Mouse (Mus musculus): Measurements from ENCODE around the gene Cdc42se1. TPM values are rescaled to one million over a fixed set of nuclear protein-coding genes. Genes with fewer than 3 reads are reported as not detected.

The Cdc42se1 gene
- polyA plus RNA-seq, 1 experiment from 2014 or later, result 48.7 TPM

DNA sequence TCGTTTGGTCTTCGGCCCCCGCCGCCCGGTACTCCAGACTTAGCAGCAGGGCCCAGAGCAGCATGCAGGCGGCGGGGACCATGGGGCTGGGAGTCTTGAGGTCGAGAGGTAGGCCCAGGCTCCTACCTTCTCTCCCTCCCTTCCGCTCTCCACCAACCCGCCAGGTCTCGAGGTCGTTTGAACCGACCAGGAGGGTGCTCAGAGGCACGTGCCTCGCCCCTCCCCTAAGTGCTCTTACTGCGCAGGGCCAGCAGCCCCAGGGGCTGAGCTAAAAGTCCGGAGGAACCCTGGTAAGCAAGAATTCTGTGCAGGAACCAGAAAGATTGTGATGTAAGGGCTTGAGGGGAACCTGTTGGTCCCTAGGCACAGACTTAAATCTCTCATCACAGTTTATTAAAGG is 12.4 kb downstream of the Cdc42se1 start:
- Histone ChIP-seq H3K36me3 (ENCODE audit: control insufficient read depth, insufficient read depth, low read length) (0 out of 2 replicates have a peak, but pooled peaks cover 3% of the 10 kb centered on the region), H3K4me1 (ENCODE audit: control insufficient read depth, insufficient read depth, low read length) (no peaks in the 10 kb centered on the region), H3K4me3 (ENCODE audit: low read depth, low read length) (no peak overlapping the region), H3K27ac (ENCODE audit: low read depth, low read length) (no peak overlapping the region), H3K9me3 (ENCODE audit: control insufficient read depth, low read length) (no peaks in the 10 kb centered on the region), H3K4me2 (ENCODE audit: low read depth, low read length) (no peak overlapping the region), H3K9ac (replicated peaks; ENCODE audit: low read depth, low read length) (no peak overlapping the region), H3K27me3 (ENCODE audit: control insufficient read depth, insufficient read depth, low read length) (no peaks in the 10 kb centered on the region)
- WGBS, result 41% methylated on average over 17 of the region's 17 CpGs
- no peak for ATAC-seq (ENCODE audit: low read depth)

DNA sequence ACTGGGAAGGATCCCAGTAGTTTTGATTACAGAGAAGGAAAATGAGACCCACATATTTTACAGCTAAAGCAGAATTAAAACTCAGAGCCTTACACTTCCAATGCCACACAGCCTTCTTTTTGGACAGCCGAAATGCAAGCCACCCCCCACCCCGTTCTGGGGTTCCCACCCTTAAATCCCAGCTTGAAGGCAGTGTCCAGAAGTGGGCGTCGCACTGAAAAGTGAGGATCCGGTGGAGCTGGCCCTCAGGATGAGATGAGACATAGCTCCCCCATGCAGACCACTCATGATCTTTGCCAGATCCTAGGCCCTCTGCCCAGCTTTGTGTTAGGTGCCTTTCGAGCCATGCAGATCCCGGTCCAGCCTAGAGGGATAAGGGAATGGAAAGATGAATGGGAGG is 13.0 kb downstream of the Cdc42se1 start, which contains the start of gene Gm128:
Gm128 (minus strand) TSS at position 101 of the 400 bp plus-strand sequence.
- H3K4me3 ChIP-seq (ENCODE audit: low read depth, low read length), result no peak within 1 kb of the TSS
- H3K4me1 ChIP-seq (ENCODE audit: control insufficient read depth, insufficient read depth, low read length), result no peaks in the 10 kb centered on the region
- no peak within 1 kb of the TSS for H3K4me2 ChIP-seq (ENCODE audit: low read depth, low read length)
- H3K27ac ChIP-seq (ENCODE audit: low read depth, low read length), result no peak within 1 kb of the TSS
- no peaks in the 10 kb centered on the region for H3K9me3 ChIP-seq (ENCODE audit: control insufficient read depth, low read length)
- H3K36me3 ChIP-seq (ENCODE audit: control insufficient read depth, insufficient read depth, low read length), result no peaks in the 10 kb centered on the region
- 78% methylated on average over 7 of the region's 7 CpGs for WGBS
- ATAC-seq (ENCODE audit: low read depth), result no peak
- H3K9ac ChIP-seq (replicated peaks; ENCODE audit: low read depth, low read length), result no peak within 1 kb of the TSS
- H3K27me3 ChIP-seq (ENCODE audit: control insufficient read depth, insufficient read depth, low read length), result no peaks in the 10 kb centered on the region

DNA sequence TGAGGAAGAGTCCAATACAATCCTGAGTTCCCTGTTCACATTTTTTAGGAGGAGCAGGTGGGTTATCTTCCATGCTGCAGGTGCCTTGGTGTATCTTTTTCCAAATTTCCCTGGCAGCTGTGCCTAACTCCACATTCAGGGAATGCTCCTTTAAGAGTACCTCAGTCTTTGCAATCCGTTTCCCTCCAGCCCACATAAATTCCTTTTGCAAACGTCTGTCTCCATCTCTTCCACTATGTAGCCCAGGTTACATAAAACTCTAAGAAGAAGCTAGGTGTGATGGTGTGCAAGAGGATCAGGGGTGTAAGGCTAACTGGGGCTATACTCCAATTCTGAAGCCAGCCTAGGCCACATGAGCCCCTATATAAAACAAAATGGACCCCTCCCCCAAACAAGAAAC is 14.6 kb downstream of the Cdc42se1 start:
- Histone ChIP-seq H3K4me1 (ENCODE audit: control insufficient read depth, insufficient read depth, low read length) (no peaks in the 10 kb centered on the region), H3K27me3 (ENCODE audit: control insufficient read depth, insufficient read depth, low read length) (no peaks in the 10 kb centered on the region), H3K36me3 (ENCODE audit: control insufficient read depth, insufficient read depth, low read length) (no peaks in the 10 kb centered on the region), H3K4me2 (ENCODE audit: low read depth, low read length) (no peak overlapping the region), H3K9me3 (ENCODE audit: control insufficient read depth, low read length) (no peaks in the 10 kb centered on the region), H3K9ac (replicated peaks; ENCODE audit: low read depth, low read length) (no peak overlapping the region), H3K4me3 (ENCODE audit: low read depth, low read length) (no peak overlapping the region), H3K27ac (ENCODE audit: low read depth, low read length) (no peak overlapping the region)
- WGBS, result 88% methylated on average over 2 of the region's 2 CpGs
- no peak for ATAC-seq (ENCODE audit: low read depth)

DNA sequence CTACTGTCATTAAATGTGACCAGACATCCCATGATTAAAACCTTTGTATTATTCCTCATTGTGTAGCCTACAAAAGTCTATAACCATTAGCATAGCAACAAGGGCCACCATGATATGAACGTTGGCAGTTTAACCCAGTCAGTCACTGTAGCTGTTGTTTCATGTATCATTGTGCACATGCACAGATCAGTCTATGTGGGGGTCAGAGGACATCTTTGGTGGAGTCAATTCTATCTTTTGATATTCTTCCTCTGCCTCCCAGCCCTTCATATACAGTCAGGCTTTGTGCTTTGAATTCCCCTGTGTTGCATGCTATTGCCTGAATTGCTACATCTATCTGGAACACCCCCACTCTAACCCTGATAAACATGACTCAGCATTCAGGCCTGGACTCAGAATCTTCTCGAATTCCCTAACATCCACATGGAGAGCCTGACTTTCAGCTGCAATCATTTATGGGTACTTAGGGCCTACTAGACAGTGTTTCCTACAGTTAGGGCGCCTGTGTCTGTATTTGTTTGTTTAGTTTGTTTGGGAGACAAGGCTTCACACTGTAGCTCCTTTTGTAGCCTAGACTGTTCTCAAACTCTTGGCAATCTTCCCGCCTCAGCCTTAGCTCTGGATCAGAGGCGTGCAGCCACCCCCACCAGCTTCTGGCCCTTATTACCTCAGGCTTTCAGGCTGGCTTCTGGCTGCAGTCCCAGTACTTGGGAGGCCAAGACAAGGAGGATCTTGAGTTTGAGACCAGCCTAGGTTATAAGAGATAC is 18.1 kb downstream of the Cdc42se1 start:
- H3K4me2 ChIP-seq (ENCODE audit: low read depth, low read length), result no peak overlapping the region
- H3K4me3 ChIP-seq (ENCODE audit: low read depth, low read length), result no peak overlapping the region
- ATAC-seq (ENCODE audit: low read depth), result no peak
- no peak overlapping the region for H3K9ac ChIP-seq (replicated peaks; ENCODE audit: low read depth, low read length)
- no peaks in the 10 kb centered on the region for H3K4me1 ChIP-seq (ENCODE audit: control insufficient read depth, insufficient read depth, low read length)
- H3K27me3 ChIP-seq (ENCODE audit: control insufficient read depth, insufficient read depth, low read length), result no peaks in the 10 kb centered on the region
- no peaks in the 10 kb centered on the region for H3K9me3 ChIP-seq (ENCODE audit: control insufficient read depth, low read length)
- H3K36me3 ChIP-seq (ENCODE audit: control insufficient read depth, insufficient read depth, low read length), result no peaks in the 10 kb centered on the region
- no peak overlapping the region for H3K27ac ChIP-seq (ENCODE audit: low read depth, low read length)
- WGBS, result 81% methylated on average over 5 of the region's 5 CpGs

DNA sequence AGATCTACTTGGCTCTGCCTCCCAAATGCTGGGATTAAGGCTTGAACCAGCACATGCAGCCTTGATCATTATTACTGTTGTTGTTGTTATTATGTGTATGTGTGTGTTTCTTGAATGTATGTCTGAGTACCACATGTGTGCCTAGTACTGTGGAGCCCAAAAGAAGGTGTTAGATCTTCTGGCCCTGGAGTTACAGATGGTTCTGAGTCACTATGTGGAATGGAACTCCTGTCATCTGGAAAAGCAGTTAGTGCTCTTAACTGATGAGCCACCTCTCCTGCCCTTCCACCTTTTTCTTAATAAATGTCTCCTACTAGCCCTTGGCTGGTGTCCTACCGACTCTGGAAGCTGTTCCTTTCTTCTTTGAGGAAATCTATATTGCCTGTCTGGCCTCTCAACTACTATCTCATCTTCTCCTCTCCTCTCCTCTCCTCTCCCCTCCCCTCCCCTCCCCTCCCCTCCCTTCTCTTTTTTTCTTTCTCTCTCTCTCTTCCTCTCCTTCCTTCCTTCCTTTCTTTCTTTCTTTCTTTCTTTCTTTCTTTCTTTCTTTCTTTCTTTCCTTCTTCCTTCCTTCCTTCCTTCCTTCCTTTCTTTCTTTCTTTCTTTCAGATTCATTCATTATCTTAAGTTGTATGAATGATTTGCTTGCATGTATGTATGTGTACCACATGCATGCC is 19.3 kb downstream of the Cdc42se1 start:
- no peaks in the 10 kb centered on the region for H3K4me1 ChIP-seq (ENCODE audit: control insufficient read depth, insufficient read depth, low read length)
- WGBS, result 68% methylated on average over 1 of the region's 1 CpGs
- no peak overlapping the region for H3K9ac ChIP-seq (replicated peaks; ENCODE audit: low read depth, low read length)
- no peak overlapping the region for H3K4me2 ChIP-seq (ENCODE audit: low read depth, low read length)
- ATAC-seq (ENCODE audit: low read depth), result no peak
- no peak overlapping the region for H3K4me3 ChIP-seq (ENCODE audit: low read depth, low read length)
- no peak overlapping the region for H3K27ac ChIP-seq (ENCODE audit: low read depth, low read length)
- H3K27me3 ChIP-seq (ENCODE audit: control insufficient read depth, insufficient read depth, low read length), result no peaks in the 10 kb centered on the region
- no peaks in the 10 kb centered on the region for H3K9me3 ChIP-seq (ENCODE audit: control insufficient read depth, low read length)
- no peaks in the 10 kb centered on the region for H3K36me3 ChIP-seq (ENCODE audit: control insufficient read depth, insufficient read depth, low read length)

DNA sequence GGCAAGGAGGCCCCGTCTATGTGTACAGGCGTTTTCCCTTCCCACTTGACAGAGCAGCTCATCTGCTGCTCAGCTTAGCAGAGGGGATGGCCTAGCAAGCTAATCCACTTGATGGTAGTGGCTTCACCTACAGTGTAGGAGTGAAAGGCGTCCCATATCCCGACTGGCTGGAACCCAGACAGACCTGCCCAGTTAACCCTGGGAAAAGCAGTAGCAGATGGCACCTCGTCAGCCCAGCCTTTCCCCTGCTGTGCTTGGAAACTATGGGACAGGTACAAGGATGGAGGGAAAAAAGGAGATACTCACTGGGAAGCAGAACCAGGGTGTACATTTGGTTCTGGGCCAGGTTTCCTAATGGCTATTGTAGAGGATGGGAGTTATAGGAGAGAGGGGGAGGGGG is 21.8 kb downstream of the Cdc42se1 start:
- H3K4me2 ChIP-seq (ENCODE audit: low read depth, low read length), result no peak overlapping the region
- no peaks in the 10 kb centered on the region for H3K9me3 ChIP-seq (ENCODE audit: control insufficient read depth, low read length)
- peaks cover 10% of the 10 kb centered on the region for H3K36me3 ChIP-seq (ENCODE audit: control insufficient read depth, insufficient read depth, low read length)
- no peak overlapping the region for H3K4me3 ChIP-seq (ENCODE audit: low read depth, low read length)
- no peaks in the 10 kb centered on the region for H3K27me3 ChIP-seq (ENCODE audit: control insufficient read depth, insufficient read depth, low read length)
- WGBS, result 76% methylated on average over 5 of the region's 5 CpGs
- H3K27ac ChIP-seq (ENCODE audit: low read depth, low read length), result no peak overlapping the region
- no peaks in the 10 kb centered on the region for H3K4me1 ChIP-seq (ENCODE audit: control insufficient read depth, insufficient read depth, low read length)
- ATAC-seq (ENCODE audit: low read depth), result no peak
- H3K9ac ChIP-seq (replicated peaks; ENCODE audit: low read depth, low read length), result no peak overlapping the region

DNA sequence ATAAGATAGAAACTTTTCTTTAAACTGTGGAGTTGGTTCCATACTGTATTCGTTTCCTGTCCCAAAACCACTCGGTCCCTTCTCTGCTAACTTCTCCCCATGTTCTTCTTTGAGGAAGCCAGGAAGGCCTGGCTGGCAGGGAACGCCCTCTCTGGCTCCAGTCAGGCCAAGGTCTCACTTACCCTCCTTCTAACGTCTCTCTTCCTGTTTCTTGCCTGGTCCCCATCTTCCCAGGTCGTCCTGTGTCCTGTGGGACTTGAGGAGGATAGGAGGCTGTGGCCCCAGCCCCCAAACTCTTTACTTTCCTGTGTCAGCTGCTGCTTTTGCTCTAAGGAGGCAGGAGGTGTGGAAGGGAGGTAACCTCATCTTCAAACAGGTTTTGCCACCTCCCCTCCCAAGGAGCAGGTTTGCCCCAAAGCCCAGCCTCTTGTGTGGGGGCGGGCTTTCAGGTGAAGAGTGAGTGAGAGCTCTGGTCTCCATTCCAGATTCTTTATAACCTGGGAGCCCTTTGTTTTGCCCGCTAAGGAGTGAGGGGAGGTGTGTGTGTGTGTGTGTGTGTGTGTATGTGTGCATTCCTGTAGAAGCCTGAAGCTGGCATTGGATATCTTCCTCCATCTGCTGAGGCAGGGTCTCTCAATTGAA is 22.4 kb downstream of the Cdc42se1 start, which contains the start of gene Bnipl:
Bnipl (minus strand) TSS at position 411 of the 642 bp plus-strand sequence.
- H3K9me3 ChIP-seq (ENCODE audit: control insufficient read depth, low read length), result no peaks in the 10 kb centered on the region
- no peak within 1 kb of the TSS for H3K4me3 ChIP-seq (ENCODE audit: low read depth, low read length)
- H3K36me3 ChIP-seq (ENCODE audit: control insufficient read depth, insufficient read depth, low read length), result peaks cover 15% of the 10 kb centered on the region
- H3K4me1 ChIP-seq (ENCODE audit: control insufficient read depth, insufficient read depth, low read length), result no peaks in the 10 kb centered on the region
- H3K9ac ChIP-seq (replicated peaks; ENCODE audit: low read depth, low read length), result no peak within 1 kb of the TSS
- H3K4me2 ChIP-seq (ENCODE audit: low read depth, low read length), result no peak within 1 kb of the TSS
- no peaks in the 10 kb centered on the region for H3K27me3 ChIP-seq (ENCODE audit: control insufficient read depth, insufficient read depth, low read length)
- H3K27ac ChIP-seq (ENCODE audit: low read depth, low read length), result no peak within 1 kb of the TSS
- ATAC-seq (ENCODE audit: low read depth), result no peak
- 58% methylated on average over 7 of the region's 7 CpGs for WGBS

DNA sequence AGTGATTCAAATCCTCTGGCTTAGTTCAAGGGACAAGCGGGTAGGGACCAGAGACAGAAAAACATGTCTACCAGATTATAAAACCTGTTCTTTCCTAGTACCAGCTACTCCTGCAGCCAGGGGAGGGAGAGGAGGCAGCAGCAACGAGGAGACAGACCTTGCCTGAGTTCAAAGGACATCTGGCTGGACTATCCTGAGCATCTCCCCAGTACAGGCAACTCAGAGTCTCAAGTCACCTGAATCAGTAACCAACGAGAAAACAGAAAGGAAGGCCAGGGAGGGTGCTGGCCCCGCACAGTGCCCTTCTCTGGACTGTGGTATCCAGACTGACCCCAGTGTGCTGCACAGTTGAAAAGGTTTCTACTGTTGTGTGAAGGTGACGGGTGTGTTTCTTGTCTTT is 28.4 kb downstream of the Cdc42se1 start:
- H3K4me3 ChIP-seq (ENCODE audit: low read depth, low read length), result no peak overlapping the region
- H3K27ac ChIP-seq (ENCODE audit: low read depth, low read length), result no peak overlapping the region
- no peaks in the 10 kb centered on the region for H3K4me1 ChIP-seq (ENCODE audit: control insufficient read depth, insufficient read depth, low read length)
- no peaks in the 10 kb centered on the region for H3K27me3 ChIP-seq (ENCODE audit: control insufficient read depth, insufficient read depth, low read length)
- ATAC-seq (ENCODE audit: low read depth), result no peak
- H3K36me3 ChIP-seq (ENCODE audit: control insufficient read depth, insufficient read depth, low read length), result peaks cover 45% of the 10 kb centered on the region
- no peak overlapping the region for H3K9ac ChIP-seq (replicated peaks; ENCODE audit: low read depth, low read length)
- no peaks in the 10 kb centered on the region for H3K9me3 ChIP-seq (ENCODE audit: control insufficient read depth, low read length)
- WGBS, result 79% methylated on average over 5 of the region's 5 CpGs
- no peak overlapping the region for H3K4me2 ChIP-seq (ENCODE audit: low read depth, low read length)

DNA sequence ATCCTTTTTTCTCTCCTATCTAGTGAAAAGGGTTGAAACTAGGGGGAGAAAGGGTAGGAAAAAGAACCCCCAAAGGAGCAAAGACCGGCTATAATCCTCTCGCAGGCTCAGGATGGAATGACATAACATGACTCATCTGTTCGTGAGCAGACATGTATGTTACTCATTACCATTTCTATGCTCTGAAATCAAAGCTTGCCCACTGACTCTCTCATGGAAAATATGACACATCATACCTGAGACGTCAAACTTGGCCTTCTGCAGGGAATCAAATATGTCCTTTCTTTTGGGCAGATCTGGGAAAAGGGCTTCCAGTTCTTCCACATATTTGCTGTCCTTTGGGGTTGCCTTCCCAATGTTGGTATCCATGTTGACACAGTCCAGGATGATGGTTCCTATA is 33.4 kb downstream of the Cdc42se1 start:
- 88% methylated on average over 4 of the region's 4 CpGs for WGBS
- Histone ChIP-seq H3K4me1 (ENCODE audit: control insufficient read depth, insufficient read depth, low read length) (no peaks in the 10 kb centered on the region), H3K9me3 (ENCODE audit: control insufficient read depth, low read length) (no peaks in the 10 kb centered on the region), H3K4me2 (ENCODE audit: low read depth, low read length) (no peak overlapping the region), H3K27me3 (ENCODE audit: control insufficient read depth, insufficient read depth, low read length) (no peaks in the 10 kb centered on the region), H3K36me3 (ENCODE audit: control insufficient read depth, insufficient read depth, low read length) (peaks cover 26% of the 10 kb centered on the region), H3K4me3 (ENCODE audit: low read depth, low read length) (no peak overlapping the region), H3K9ac (replicated peaks; ENCODE audit: low read depth, low read length) (no peak overlapping the region), H3K27ac (ENCODE audit: low read depth, low read length) (no peak overlapping the region)
- ATAC-seq (ENCODE audit: low read depth), result no peak
